Mouse (Mus musculus) heart, embryonic 14.5 days (tissue): ENCODE results near the gene Kmo. TPM values are rescaled to one million over a fixed set of nuclear protein-coding genes. Genes with fewer than 3 reads are reported as not detected.

Experiments
- ATAC-seq: fragments of 200-750 bp; cut with Nextera tagmentation; 2 replicates; pipeline ENCODE4 v1.8.0; 2017; ENCODE audit warnings: low read depth, moderate TSS enrichment; ENCODE audit not compliant: insufficient number of reproducible peaks, insufficient read depth, low FRiP score
- H3K27ac ChIP-seq, 2 experiments: fragments of 200-500 bp in 1 of 2; fragments of 300-500 bp in 1 of 2; sonication (generic) in 1 of 2; replicated peaks in 1 of 2; 2 replicates each; pipeline ENCODE4 v1.5.1; 2012 to 2014; ENCODE audit warnings: low read depth in 2 of 2, low read length in 2 of 2, control low read depth in 1 of 2, mild to moderate bottlenecking in 1 of 2, mixed read lengths in 1 of 2; ENCODE audit not compliant: control insufficient read depth in 1 of 2, insufficient read depth in 1 of 2
- H3K27me3 ChIP-seq: fragments of 300-500 bp; sonication (generic); 2 replicates; pipeline ENCODE4 v1.6.1; 2014; ENCODE audit warnings: mild to moderate bottlenecking, low read length, control low read depth; ENCODE audit not compliant: control insufficient read depth, insufficient read depth
- H3K36me3 ChIP-seq: fragments of 300-500 bp; sonication (generic); 2 replicates; pipeline ENCODE4 v1.6.1; 2014; ENCODE audit warnings: mild to moderate bottlenecking, control low read depth, low read length, mixed read lengths; ENCODE audit not compliant: control insufficient read depth, insufficient read depth
- H3K4me1 ChIP-seq, 2 experiments: fragments of 200-500 bp in 1 of 2; fragments of 300-500 bp in 1 of 2; sonication (generic) in 1 of 2; 2 replicates each; pipeline ENCODE4 v1.6.1; 2012 to 2014; ENCODE audit warnings: low read length in 2 of 2, control low read depth in 1 of 2, mixed read lengths in 1 of 2; ENCODE audit not compliant: control insufficient read depth in 2 of 2, insufficient read depth in 2 of 2
- H3K4me2 ChIP-seq: fragments of 300-500 bp; sonication (generic); 2 replicates; pipeline ENCODE4 v1.6.1; 2014; ENCODE audit warnings: mild to moderate bottlenecking, low read length
- H3K4me3 ChIP-seq, 2 experiments: fragments of 200-500 bp in 1 of 2; fragments of 300-500 bp in 1 of 2; sonication (generic) in 1 of 2; 2 replicates each; pipeline ENCODE4 v1.5.1; 2012 to 2014; ENCODE audit warnings: low read length in 2 of 2, mild to moderate bottlenecking in 2 of 2, control low read depth in 1 of 2, low read depth in 1 of 2, moderate library complexity in 1 of 2; ENCODE audit not compliant: control insufficient read depth in 1 of 2, insufficient read depth in 1 of 2
- H3K9ac ChIP-seq: fragments of 300-500 bp; sonication (generic); 2 replicates; pipeline ENCODE4 v1.6.1; 2014; ENCODE audit warnings: mild to moderate bottlenecking, low read length
- H3K9me3 ChIP-seq: fragments of 300-500 bp; sonication (generic); 2 replicates; pipeline ENCODE4 v1.6.1; 2016; ENCODE audit warnings: low read length, control low read depth; ENCODE audit not compliant: control insufficient read depth
- WGBS: fragments of 180-500 bp; shearing (Covaris S2); extraction: QIAGEN DNeasy Blood & Tissue Kit; methylation state at CpG from one replicate; pipeline ENCODE4 v1.1.7; 2014; 5-methylcytosine and 5-hydroxymethylcytosine counted together
- polyA plus RNA-seq: library from polyadenylated mRNA; unstranded; fragments of >200 nt; fragmentation: Nextera tagmentation; extraction: Ambion mirVana; gene quantifications from 2 replicates; pipeline ENCODE4 v1.2.1, GENCODE M21; 2014

The Kmo gene
- polyA plus RNA-seq, 1 experiment from 2014 or later = 0.36 TPM

- H3K9me3 ChIP-seq = no peaks in the 10 kb centered on the region
- no peaks in the 10 kb centered on the region for H3K27me3 ChIP-seq
- H3K4me1 ChIP-seq = no peaks in the 10 kb centered on the region
- H3K4me3 ChIP-seq = no peak overlapping the region
- no peaks in the 10 kb centered on the region for H3K36me3 ChIP-seq
- H3K27ac ChIP-seq = no peak overlapping the region
- H3K4me2 ChIP-seq = no peak overlapping the region
- WGBS = 70% methylated on average over 5 of the region's 5 CpGs
- H3K9ac ChIP-seq = no peak overlapping the region
- ATAC-seq = no peak
Measured at GRCm38 (mm10) chr1:175586656-175587055, 33.5 kb upstream of the Kmo start.

DNA sequence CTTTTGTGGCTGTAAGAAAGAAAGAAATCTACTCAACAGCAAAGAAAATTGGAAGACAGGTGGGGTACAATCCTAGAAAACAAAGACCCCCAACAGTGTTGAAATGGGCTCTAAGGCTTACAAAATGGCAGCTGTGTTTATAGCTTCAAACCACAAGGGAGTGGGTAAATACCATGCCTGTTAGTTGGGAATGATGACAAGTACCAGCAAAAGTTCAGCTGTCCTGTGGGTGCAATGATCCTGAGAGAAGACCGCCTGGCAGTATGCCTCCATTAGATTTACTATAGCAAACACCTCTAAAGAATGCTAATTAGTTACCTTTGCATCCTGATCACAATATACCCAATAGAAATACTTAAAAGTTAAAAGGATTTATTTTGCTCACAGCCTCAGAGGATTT, 27.3 kb upstream of the Kmo start:
- Histone ChIP-seq H3K4me2 (no peak overlapping the region), H3K27me3 (no peaks in the 10 kb centered on the region), H3K9me3 (no peaks in the 10 kb centered on the region), H3K4me1 (no peaks in the 10 kb centered on the region), H3K36me3 (no peaks in the 10 kb centered on the region), H3K9ac (no peak overlapping the region), H3K27ac (no peak overlapping the region), H3K4me3 (no peak overlapping the region)
- WGBS = 89% methylated on average over 1 of the region's 1 CpGs
- ATAC-seq = no peak

- peaks cover 75% of the 10 kb centered on the region for H3K36me3 ChIP-seq
- no peak overlapping the region for H3K27ac ChIP-seq
- H3K4me3 ChIP-seq = no peak overlapping the region
- no peaks in the 10 kb centered on the region for H3K4me1 ChIP-seq
- no peaks in the 10 kb centered on the region for H3K27me3 ChIP-seq
- 75% methylated on average over 11 of the region's 11 CpGs for WGBS
- ATAC-seq = no peak
- H3K9ac ChIP-seq = no peak overlapping the region
- no peaks in the 10 kb centered on the region for H3K9me3 ChIP-seq
- no peak overlapping the region for H3K4me2 ChIP-seq
Measured at GRCm38 (mm10) chr1:175602231-175602630, 17.9 kb upstream of the Kmo start.

- 72% methylated on average over 6 of the region's 6 CpGs for WGBS
- H3K4me2 ChIP-seq = no peak overlapping the region
- H3K4me3 ChIP-seq = no peak overlapping the region
- no peak for ATAC-seq
- no peaks in the 10 kb centered on the region for H3K9me3 ChIP-seq
- H3K27me3 ChIP-seq = no peaks in the 10 kb centered on the region
- peaks cover 86% of the 10 kb centered on the region for H3K36me3 ChIP-seq
- no peaks in the 10 kb centered on the region for H3K4me1 ChIP-seq
- H3K27ac ChIP-seq = no peak overlapping the region
- no peak overlapping the region for H3K9ac ChIP-seq
Measured at GRCm38 (mm10) chr1:175603390-175603789, 16.8 kb upstream of the Kmo start.

DNA sequence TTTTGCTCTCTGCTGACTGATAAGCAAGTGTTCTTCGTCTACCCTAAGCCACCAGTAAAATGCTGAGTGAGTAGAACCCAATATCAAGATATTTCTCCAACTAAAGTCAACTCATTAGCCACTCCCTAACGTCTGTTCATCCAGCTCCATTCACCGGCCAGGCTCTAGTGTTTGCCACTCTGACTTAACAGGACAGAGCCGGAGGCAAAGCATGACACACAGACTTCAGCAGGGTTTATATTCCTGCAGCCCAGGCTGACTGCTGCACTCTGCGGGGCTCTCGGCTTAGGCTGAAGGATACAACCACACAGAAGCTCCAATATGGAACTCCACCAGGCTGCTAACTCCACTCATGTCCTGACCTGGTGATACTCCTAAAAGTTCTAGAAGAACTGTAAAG, 12.9 kb upstream of the Kmo start:
- no peaks in the 10 kb centered on the region for H3K9me3 ChIP-seq
- H3K36me3 ChIP-seq = peaks cover 99% of the 10 kb centered on the region
- no peak overlapping the region for H3K27ac ChIP-seq
- no peak overlapping the region for H3K9ac ChIP-seq
- H3K4me2 ChIP-seq = no peak overlapping the region
- no peaks in the 10 kb centered on the region for H3K27me3 ChIP-seq
- no peak overlapping the region for H3K4me3 ChIP-seq
- 90% methylated on average over 6 of the region's 6 CpGs for WGBS
- H3K4me1 ChIP-seq = no peaks in the 10 kb centered on the region
- ATAC-seq = no peak

DNA sequence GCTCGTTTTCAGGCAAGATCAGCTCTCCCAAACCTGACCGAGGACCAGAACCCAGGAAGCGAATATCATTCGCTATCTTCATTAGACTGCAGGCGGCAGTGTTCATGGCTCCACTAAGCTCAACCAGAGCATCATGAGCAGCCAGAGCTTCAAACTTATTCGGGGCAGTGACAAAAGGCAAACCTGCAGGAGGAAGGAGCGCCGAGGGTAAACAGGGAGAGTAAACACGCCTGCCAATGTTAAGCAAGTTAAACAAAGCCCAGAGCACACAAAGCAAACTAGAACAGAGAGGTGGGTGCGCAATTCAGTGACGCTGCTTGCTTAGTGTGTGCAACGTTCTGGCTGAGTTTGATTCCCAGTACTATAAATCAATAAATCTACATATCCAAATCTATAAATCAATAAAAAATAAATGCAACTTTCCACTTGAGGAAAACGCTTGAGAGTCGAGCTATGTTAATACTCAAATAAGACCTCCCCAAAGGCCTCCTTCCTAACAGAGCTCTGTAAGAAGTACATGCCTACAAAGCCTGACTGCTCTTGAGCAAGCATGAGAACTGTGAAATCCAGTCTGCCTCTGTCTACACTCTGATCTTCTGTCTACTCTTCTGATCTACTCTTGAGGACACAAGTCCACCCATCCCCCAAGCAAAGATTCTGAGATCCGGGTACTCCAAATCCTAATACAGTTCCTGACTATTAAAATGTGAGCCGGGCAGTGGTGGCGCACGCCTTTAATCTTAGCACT, 12.2 kb upstream of the Kmo start:
- Histone ChIP-seq H3K9ac (no peak overlapping the region), H3K36me3 (peaks cover 99% of the 10 kb centered on the region), H3K27ac (no peak overlapping the region), H3K27me3 (no peaks in the 10 kb centered on the region), H3K9me3 (no peaks in the 10 kb centered on the region), H3K4me1 (no peaks in the 10 kb centered on the region), H3K4me3 (no peak overlapping the region), H3K4me2 (no peak overlapping the region)
- WGBS = 93% methylated on average over 18 of the region's 18 CpGs
- no peak for ATAC-seq

GRCm38 (mm10) chr1:175608708-175609107, 11.5 kb upstream of the Kmo start:
- Histone ChIP-seq H3K9me3 (no peaks in the 10 kb centered on the region), H3K36me3 (peaks cover 99% of the 10 kb centered on the region), H3K4me2 (no peak overlapping the region), H3K4me3 (no peak overlapping the region), H3K27ac (no peak overlapping the region), H3K9ac (no peak overlapping the region), H3K4me1 (no peaks in the 10 kb centered on the region), H3K27me3 (no peaks in the 10 kb centered on the region)
- ATAC-seq = no peak
- WGBS = 91% methylated on average over 3 of the region's 3 CpGs

DNA sequence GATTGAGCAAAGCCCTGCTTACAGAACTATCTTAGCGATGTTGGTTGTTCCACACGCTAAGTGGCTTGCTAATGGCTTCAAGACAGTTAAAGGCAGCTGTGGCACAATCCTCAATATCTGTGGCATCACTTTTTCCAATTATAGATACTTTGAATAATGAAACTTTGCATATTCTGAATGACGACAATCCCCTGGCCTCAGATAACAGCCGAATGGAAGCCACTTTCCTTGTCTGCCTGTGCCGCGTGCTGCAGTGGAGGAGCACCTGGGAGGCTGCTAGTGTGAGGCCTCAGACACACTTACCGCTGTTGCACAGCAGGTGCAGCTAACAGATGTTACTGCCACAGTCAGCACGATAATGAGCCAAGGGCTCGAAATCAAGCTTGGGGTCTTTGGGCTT, 5.2 kb upstream of the Kmo start:
- no peak for ATAC-seq
- WGBS = 89% methylated on average over 9 of the region's 9 CpGs

More for the DNA sequence above, 5.2 kb upstream of the Kmo start:
- no peak overlapping the region for H3K9ac ChIP-seq
- H3K4me3 ChIP-seq = no peak overlapping the region
- H3K9me3 ChIP-seq = no peaks in the 10 kb centered on the region
- H3K4me1 ChIP-seq = no peaks in the 10 kb centered on the region
- peaks cover 92% of the 10 kb centered on the region for H3K36me3 ChIP-seq
- H3K27me3 ChIP-seq = no peaks in the 10 kb centered on the region
- no peak overlapping the region for H3K27ac ChIP-seq
- H3K4me2 ChIP-seq = no peak overlapping the region
